Mouse (Mus musculus): ENCODE data around the gene Ddx25. TPM values are rescaled to one million over a fixed set of nuclear protein-coding genes. Genes with fewer than 3 reads are reported as not detected.
A peak's percentile ranks its signal among the peaks of the same experiment; 100 is the strongest.

The Ddx25 gene
- polyA plus RNA-seq, 1 experiment from 2014 or later = 7.8 TPM

DNA sequence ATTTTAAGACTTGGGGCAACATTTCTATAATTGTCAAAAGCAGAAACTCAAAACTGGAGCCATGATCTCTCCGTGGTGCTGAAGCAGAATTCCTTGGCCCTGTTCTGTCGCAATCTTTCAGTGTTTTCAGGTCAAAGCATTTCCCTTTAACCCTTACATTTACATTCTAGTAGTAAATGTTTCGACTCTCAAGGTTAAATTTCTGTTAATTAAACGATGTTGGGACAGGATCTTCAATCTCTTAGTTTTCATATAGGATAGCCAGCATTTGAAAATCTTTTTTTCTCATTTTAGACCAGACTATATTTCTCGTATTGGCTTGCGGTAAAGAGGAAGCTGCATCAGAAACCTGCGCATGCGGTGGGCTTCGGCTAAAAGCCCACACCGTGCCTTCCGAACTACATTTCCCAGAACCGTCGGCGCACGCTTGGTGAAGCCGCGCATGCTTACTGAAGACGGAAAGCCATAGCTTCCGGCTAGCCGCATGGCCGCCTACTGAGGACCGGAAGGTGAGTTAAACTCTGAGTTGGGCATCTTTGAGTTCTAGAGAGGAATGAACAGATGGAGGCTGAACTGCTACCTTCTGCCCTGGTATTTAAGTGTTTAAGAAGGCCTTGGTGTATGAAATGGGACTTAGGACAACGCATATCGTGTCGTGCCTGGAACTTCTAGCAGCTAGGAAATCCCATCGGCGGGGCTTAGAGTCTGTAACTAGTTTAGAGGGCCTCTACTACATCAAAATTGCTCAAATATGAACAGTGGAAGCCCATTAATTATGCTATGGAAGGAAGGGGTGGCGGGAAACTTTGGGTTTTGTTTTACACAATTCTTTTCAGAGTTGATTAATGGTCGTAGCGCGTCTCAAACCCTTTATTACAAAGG lies 922 bp upstream of the Ddx25 start:
- Histone ChIP-seq H3K27me3 (ENCODE audit: poor library complexity, severe bottlenecking) (peaks cover 19% of the 10 kb centered on the region), H3K4me3 (peak overlapping the region; percentile 72), H3K36me3 (replicated peaks) (peaks cover 38% of the 10 kb centered on the region), H3K9me3 (no peaks in the 10 kb centered on the region), H3K27ac (peak overlapping the region; percentile 87), H3K4me1 (peaks cover 24% of the 10 kb centered on the region)
- WGBS = 2% methylated on average over 31 of the region's 31 CpGs
- DNase-seq (ENCODE audit: extremely low spot score, low spot score) = peak; percentile 89

DNA sequence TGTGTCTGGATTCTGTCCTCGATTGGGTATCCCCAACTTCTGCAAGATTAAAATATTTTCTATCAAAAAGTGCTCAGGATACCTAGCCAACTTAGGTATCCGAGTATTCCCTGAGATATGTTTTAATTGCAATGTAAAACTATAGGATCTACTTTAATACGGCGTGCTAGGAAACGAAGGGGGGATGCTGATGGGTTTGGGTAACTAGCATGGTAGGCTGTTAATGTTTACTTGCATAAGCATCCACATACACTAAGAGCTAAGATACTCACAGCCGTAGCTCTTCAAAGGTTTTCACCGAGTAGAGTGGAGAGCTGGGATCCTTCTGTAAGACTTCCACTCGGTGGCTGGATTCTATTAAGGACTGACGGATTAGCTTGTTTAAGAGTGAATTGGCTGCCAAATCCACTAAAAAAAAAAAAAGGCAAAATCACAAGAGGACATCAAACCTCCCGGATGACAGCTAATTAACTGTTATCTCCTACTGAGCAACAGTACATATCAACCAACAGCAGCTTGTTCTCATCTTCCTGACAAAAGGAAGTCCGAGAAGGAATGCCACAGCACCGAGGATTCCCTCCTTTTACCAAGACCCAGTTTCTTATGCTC lies 1.7 kb downstream of the Ddx25 start:
- no peaks in the 10 kb centered on the region for H3K9me3 ChIP-seq
- H3K4me1 ChIP-seq = peaks cover 24% of the 10 kb centered on the region
- no peak for DNase-seq (ENCODE audit: extremely low spot score, low spot score)
- peaks cover 19% of the 10 kb centered on the region for H3K27me3 ChIP-seq (ENCODE audit: poor library complexity, severe bottlenecking)
- peaks cover 13% of the 10 kb centered on the region for H3K36me3 ChIP-seq (replicated peaks)
- H3K27ac ChIP-seq = no peak overlapping the region
- WGBS = 83% methylated on average over 12 of the region's 12 CpGs
- no peak overlapping the region for H3K4me3 ChIP-seq

- 89% methylated on average over 9 of the region's 9 CpGs for WGBS
Observed at GRCm38 (mm10) chr9:35548455-35548854, 9.9 kb downstream of the Ddx25 start.

GRCm38 (mm10) chr9:35546745-35547144 lies 11.6 kb downstream of the Ddx25 start:
- H3K27me3 ChIP-seq (ENCODE audit: poor library complexity, severe bottlenecking) = no peaks in the 10 kb centered on the region
- H3K4me1 ChIP-seq = no peaks in the 10 kb centered on the region
- no peak for DNase-seq (ENCODE audit: extremely low spot score, low spot score)
- 90% methylated on average over 9 of the region's 9 CpGs for WGBS
- no peak overlapping the region for H3K4me3 ChIP-seq
- H3K36me3 ChIP-seq (replicated peaks) = no peaks in the 10 kb centered on the region
- H3K27ac ChIP-seq = no peak overlapping the region
- no peaks in the 10 kb centered on the region for H3K9me3 ChIP-seq

More at GRCm38 (mm10) chr9:35548455-35548854, 9.9 kb downstream of the Ddx25 start:
- Histone ChIP-seq H3K36me3 (replicated peaks) (no peaks in the 10 kb centered on the region), H3K4me1 (no peaks in the 10 kb centered on the region), H3K27ac (no peak overlapping the region), H3K9me3 (no peaks in the 10 kb centered on the region), H3K27me3 (ENCODE audit: poor library complexity, severe bottlenecking) (no peaks in the 10 kb centered on the region), H3K4me3 (no peak overlapping the region)
- no peak for DNase-seq (ENCODE audit: extremely low spot score, low spot score)

GRCm38 (mm10) chr9:35545704-35546103 lies 12.6 kb downstream of the Ddx25 start:
- WGBS = 82% methylated on average over 12 of the region's 12 CpGs
- no peaks in the 10 kb centered on the region for H3K36me3 ChIP-seq (replicated peaks)
- H3K4me3 ChIP-seq = no peak overlapping the region
- DNase-seq (ENCODE audit: extremely low spot score, low spot score) = no peak
- H3K4me1 ChIP-seq = no peaks in the 10 kb centered on the region
- no peaks in the 10 kb centered on the region for H3K27me3 ChIP-seq (ENCODE audit: poor library complexity, severe bottlenecking)
- H3K9me3 ChIP-seq = no peaks in the 10 kb centered on the region
- H3K27ac ChIP-seq = no peak overlapping the region

DNA sequence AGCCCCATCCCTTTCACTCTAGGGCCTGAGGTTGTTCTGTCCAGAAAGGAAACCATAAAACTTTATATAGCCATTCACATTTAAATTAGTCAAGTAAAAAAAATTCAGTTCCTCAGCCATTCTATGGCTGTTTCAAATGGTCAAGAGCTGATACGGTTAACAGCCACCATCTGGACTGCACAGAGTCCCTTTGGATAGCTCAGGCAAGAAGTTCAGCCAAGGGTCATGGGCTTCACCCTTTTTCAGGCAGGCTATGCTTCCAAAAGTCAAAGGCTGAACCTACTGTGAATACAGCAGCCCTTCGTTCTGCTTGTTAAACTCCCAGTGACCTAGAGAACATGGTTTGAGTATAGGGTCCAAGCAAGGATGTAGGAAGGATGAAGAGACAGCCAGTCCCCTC lies 13.7 kb downstream of the Ddx25 start:
- no peak for DNase-seq (ENCODE audit: extremely low spot score, low spot score)
- no peaks in the 10 kb centered on the region for H3K4me1 ChIP-seq
- H3K9me3 ChIP-seq = no peaks in the 10 kb centered on the region
- H3K4me3 ChIP-seq = no peak overlapping the region
- H3K27ac ChIP-seq = no peak overlapping the region
- H3K36me3 ChIP-seq (replicated peaks) = no peaks in the 10 kb centered on the region
- 68% methylated on average over 2 of the region's 2 CpGs for whole genome bisulfite sequencing
- no peaks in the 10 kb centered on the region for H3K27me3 ChIP-seq (ENCODE audit: poor library complexity, severe bottlenecking)

DNA sequence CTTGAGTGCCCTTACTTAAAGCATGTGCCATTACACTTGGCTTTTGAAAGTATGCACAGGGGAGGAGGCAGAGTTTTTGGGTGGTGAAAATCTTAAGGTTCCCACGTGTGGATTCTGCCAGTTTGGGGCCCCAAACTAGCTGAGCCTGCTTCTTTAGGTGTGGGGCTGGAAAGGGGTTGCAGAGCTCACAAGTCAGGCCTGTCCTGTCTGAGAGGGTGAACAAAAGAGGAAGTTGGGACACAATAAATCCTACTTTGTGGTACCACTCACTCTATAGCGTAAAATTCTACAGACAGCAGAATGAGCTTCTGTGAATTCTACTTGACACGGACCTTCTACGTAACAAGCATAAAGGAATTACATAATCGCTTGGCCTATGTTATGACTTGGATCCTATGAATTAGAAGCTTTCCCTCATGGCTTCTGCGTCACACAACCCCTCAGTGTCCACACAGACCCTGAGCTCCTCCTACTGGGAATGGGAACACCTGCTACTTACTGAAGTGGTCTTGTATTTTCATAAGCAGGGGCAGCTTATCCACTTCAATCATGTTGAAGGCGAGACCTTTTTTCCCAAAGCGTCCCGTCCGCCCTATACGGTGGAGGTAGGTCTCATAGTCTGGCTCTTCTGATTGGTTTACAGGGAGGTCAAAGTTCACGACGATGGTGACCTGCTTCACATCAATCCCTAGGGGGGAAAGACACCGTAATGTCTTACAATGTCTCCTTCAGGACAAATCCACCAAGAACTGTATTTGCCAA lies 15.0 kb downstream of the Ddx25 start:
- no peak overlapping the region for H3K27ac ChIP-seq
- WGBS = 90% methylated on average over 14 of the region's 14 CpGs
- no peaks in the 10 kb centered on the region for H3K27me3 ChIP-seq (ENCODE audit: poor library complexity, severe bottlenecking)
- no peaks in the 10 kb centered on the region for H3K36me3 ChIP-seq (replicated peaks)
- no peak for DNase-seq (ENCODE audit: extremely low spot score, low spot score)
- no peaks in the 10 kb centered on the region for H3K9me3 ChIP-seq
- H3K4me1 ChIP-seq = peaks cover 7% of the 10 kb centered on the region
- H3K4me3 ChIP-seq = no peak overlapping the region

- Histone ChIP-seq H3K27ac (no peak overlapping the region), H3K36me3 (replicated peaks) (no peaks in the 10 kb centered on the region), H3K9me3 (no peaks in the 10 kb centered on the region), H3K4me1 (peaks cover 17% of the 10 kb centered on the region), H3K4me3 (no peak overlapping the region), H3K27me3 (ENCODE audit: poor library complexity, severe bottlenecking) (no peaks in the 10 kb centered on the region)
- 72% methylated on average over 6 of the region's 6 CpGs for WGBS
- no peak for DNase-seq (ENCODE audit: extremely low spot score, low spot score)
Observed at GRCm38 (mm10) chr9:35541941-35542340, 16.4 kb downstream of the Ddx25 start.

GRCm38 (mm10) chr9:35541488-35541887 lies 16.8 kb downstream of the Ddx25 start:
- no peak overlapping the region for H3K27ac ChIP-seq
- WGBS = 10% methylated on average over 6 of the region's 6 CpGs
- no peak overlapping the region for H3K4me3 ChIP-seq

GRCm38 (mm10) chr9:35541024-35541423 lies 17.3 kb downstream of the Ddx25 start:
- no peaks in the 10 kb centered on the region for H3K9me3 ChIP-seq
- H3K27ac ChIP-seq = no peak overlapping the region
- no peaks in the 10 kb centered on the region for H3K27me3 ChIP-seq (ENCODE audit: poor library complexity, severe bottlenecking)
- peaks cover 17% of the 10 kb centered on the region for H3K4me1 ChIP-seq
- no peak for DNase-seq (ENCODE audit: extremely low spot score, low spot score)
- H3K36me3 ChIP-seq (replicated peaks) = no peaks in the 10 kb centered on the region
- WGBS = 83% methylated on average over 5 of the region's 5 CpGs
- no peak overlapping the region for H3K4me3 ChIP-seq

More at GRCm38 (mm10) chr9:35541488-35541887, 16.8 kb downstream of the Ddx25 start:
- Histone ChIP-seq H3K27me3 (ENCODE audit: poor library complexity, severe bottlenecking) (no peaks in the 10 kb centered on the region), H3K36me3 (replicated peaks) (no peaks in the 10 kb centered on the region), H3K9me3 (no peaks in the 10 kb centered on the region), H3K4me1 (peaks cover 17% of the 10 kb centered on the region)
- DNase-seq (ENCODE audit: extremely low spot score, low spot score) = peak; percentile 83

- H3K36me3 ChIP-seq (replicated peaks) = no peaks in the 10 kb centered on the region
- H3K4me1 ChIP-seq = peaks cover 22% of the 10 kb centered on the region
- H3K9me3 ChIP-seq = no peaks in the 10 kb centered on the region
- H3K4me3 ChIP-seq = no peak overlapping the region
- DNase-seq (ENCODE audit: extremely low spot score, low spot score) = no peak
- WGBS = 89% methylated on average over 13 of the region's 13 CpGs
- no peak overlapping the region for H3K27ac ChIP-seq
- H3K27me3 ChIP-seq (ENCODE audit: poor library complexity, severe bottlenecking) = no peaks in the 10 kb centered on the region
Observed at GRCm38 (mm10) chr9:35539001-35539750, 19.2 kb downstream of the Ddx25 start.

- H3K9me3 ChIP-seq = no peaks in the 10 kb centered on the region
- no peaks in the 10 kb centered on the region for H3K36me3 ChIP-seq (replicated peaks)
- no peak overlapping the region for H3K27ac ChIP-seq
- DNase-seq (ENCODE audit: extremely low spot score, low spot score) = no peak
- H3K4me3 ChIP-seq = no peak overlapping the region
- H3K27me3 ChIP-seq (ENCODE audit: poor library complexity, severe bottlenecking) = no peaks in the 10 kb centered on the region
- peaks cover 22% of the 10 kb centered on the region for H3K4me1 ChIP-seq
- WGBS = 85% methylated on average over 4 of the region's 4 CpGs
Observed at GRCm38 (mm10) chr9:35535876-35536275, 22.5 kb downstream of the Ddx25 start.

Measured in forebrain, embryonic 10.5 days (tissue).